Comparison of ENCODE assay signal across 8 mouse cellular contexts in genomic region chr14:100284119-100284860, GRCm38 (mm10). TPM values are rescaled to one million over a fixed set of nuclear protein-coding genes. Genes with fewer than 3 reads are reported as not detected.
DNase-seq lines count a peak whose midpoint lies in the region; ATAC-seq and TF ChIP-seq lines count a peak whose summit lies in the region.

Gene Klf12 (minus strand): TSS chr14:100284679.

- ATAC-seq in hindbrain, embryonic 13.5 days (ENCODE audit: low FRiP score) = peak; percentile 88

- peak within 1 kb of the TSS; percentile 87 to 89 for H3K4me3 ChIP-seq in ES-E14 (ENCODE audit: insufficient read depth in 1 of 2, low read depth in 1 of 2, low read length in 2 of 2, poor library complexity in 1 of 2, severe bottlenecking in 1 of 2)
- peak within 1 kb of the TSS; percentile 69 for H3K4me3 ChIP-seq in hindbrain, embryonic 13.5 days

- H3K9me3 ChIP-seq in ES-E14 (ENCODE audit: control insufficient read depth, insufficient read depth, low read depth, low read length) = no peaks in the 10 kb centered on the region
- H3K9me3 ChIP-seq in hindbrain, embryonic 13.5 days = peaks cover 7% of the 10 kb centered on the region

- WGBS in hindbrain, embryonic 13.5 days = under 1% methylated on average over 40 of the region's 40 CpGs

- DNase-seq in ES-E14 (ENCODE audit: low read depth, low spot score) = peak; percentile 92
- DNase-seq in cerebellum, adult 9-11 months = peak; percentile 82
- DNase-seq in frontal cortex, postnatal 25 days (ENCODE audit: low spot score in 2 of 2) = peak; percentile 66 to 74
- peak; percentile 65 to 75 for DNase-seq in layer of hippocampus, postnatal 25 days (ENCODE audit: extremely low spot score in 1 of 2, low spot score in 1 of 2)
- peak; percentile 82 for DNase-seq in lung, postnatal 10 days
- DNase-seq in ovary, postnatal 36 days (ENCODE audit: low spot score) = peak; percentile 73
- peak; percentile 54 for DNase-seq in thymus, postnatal 25 days

- peaks cover 6 to 14% of the 10 kb centered on the region in 2 experiments; a peak in 3 of 4 replicates for H3K4me1 ChIP-seq in ES-E14 (ENCODE audit: control insufficient read depth in 2 of 2, insufficient read depth in 2 of 2, low read length in 2 of 2, poor library complexity in 1 of 2)
- H3K4me1 ChIP-seq in hindbrain, embryonic 13.5 days (replicated peaks) = peaks cover 34% of the 10 kb centered on the region

- in situ Hi-C loops in ES-E14 (cut with MboI; ENCODE audit: low sequenced_read_pairs in 2 of 2, unreplicated experiment in 2 of 2) = no loop called here

- H3K27ac ChIP-seq in ES-E14 (ENCODE audit: insufficient read depth, low read depth, low read length, poor library complexity, severe bottlenecking) = peak within 1 kb of the TSS; percentile 100
- peak within 1 kb of the TSS; percentile 97 for H3K27ac ChIP-seq in hindbrain, embryonic 13.5 days

- H3K27me3 ChIP-seq in hindbrain, embryonic 13.5 days = no peaks in the 10 kb centered on the region

- H3K36me3 ChIP-seq in ES-E14 (ENCODE audit: control insufficient read depth, insufficient read depth, low read length, poor library complexity, severe bottlenecking) = peaks cover 6% of the 10 kb centered on the region; the same call in 1 of the 2 replicates
- no peaks in the 10 kb centered on the region for H3K36me3 ChIP-seq in hindbrain, embryonic 13.5 days

- peak within 1 kb of the TSS; percentile 88 for H3K9ac ChIP-seq in ES-E14 (ENCODE audit: insufficient read depth, low read depth, low read length, poor library complexity, severe bottlenecking)
- H3K9ac ChIP-seq in hindbrain, embryonic 13.5 days = peak within 1 kb of the TSS; percentile 89

- H3K4me2 ChIP-seq in hindbrain, embryonic 13.5 days = peak within 1 kb of the TSS; percentile 92

TF ChIP-seq in ES-E14, 5 proteins besides CTCF, POLR2A, EP300 and RAD21:
- peak; percentile 57 for TF ChIP-seq ZNF384 (IDR thresholded peaks at IDR 0.05; ENCODE audit: low read depth, low read length)
- no peak for TF ChIP-seq HCFC1 (IDR thresholded peaks at IDR 0.05; ENCODE audit: borderline replicate concordance, insufficient read depth, low read length)

RNA-seq across cellular contexts. Expression of gene Klf12, which starts in this region (rescaled TPM):
- 8.7 and 17.8 TPM in 2 replicates for total RNA-seq in ES-E14 (2012; rRNA removed)
- polyA plus RNA-seq in hindbrain, embryonic 13.5 days (2015; fragmentation: Nextera tagmentation; extraction: Ambion mirVana) = 42.8 and 49.0 TPM in 2 replicates
- 10 to 100 TPM; 32.9 to 40.6 TPM for total RNA-seq in layer of hippocampus, postnatal 25 days (2021)

Comparison
In these comparisons a context has a peak if more than half of its experiments do, and no peak if none do; other contexts are left out.
1. Peak in every context shown above with its lines: DNase-seq, ATAC-seq, H3K4me3 ChIP-seq and H3K27ac ChIP-seq.